Mouse (Mus musculus) urinary bladder, postnatal 36 days (tissue): ENCODE measurements around the gene Abca8b.
"Not testable (repeated sequence)": the region's sequence is repeated elsewhere in the genome, so short reads cannot be mapped to it uniquely, and the experiment has no call there.

Source experiments
- DNase-seq, 2 experiments: peaks; one replicate each; pipeline ENCODE4 v3.0.0; 2022; ENCODE audit warnings: low spot score in 2 of 2, mixed read lengths in 1 of 2

The Abca8b gene

GRCm38 (mm10) chr11:109995624-109996023 is at the start of gene Abca8b:
Gene Abca8b (minus strand): TSS chr11:109995845.
- DNase-seq: peak; percentile 43 to 76

- no peak for DNase-seq
Measured at GRCm38 (mm10) chr11:110037795-110038194, 42.1 kb upstream of the Abca8b start.

- peak; percentile 20 to 33 for DNase-seq
Measured at GRCm38 (mm10) chr11:110028913-110029695, 33.5 kb upstream of the Abca8b start.

GRCm38 (mm10) chr11:110010836-110011546 is 15.3 kb upstream of the Abca8b start:
- no peak for DNase-seq

GRCm38 (mm10) chr11:109995013-109995412 is 632 bp downstream of the Abca8b start:
- DNase-seq: no peak

GRCm38 (mm10) chr11:109994014-109994413 is 1.6 kb downstream of the Abca8b start:
- no peak for DNase-seq

GRCm38 (mm10) chr11:109991270-109991669 is 4.4 kb downstream of the Abca8b start:
- no peak for DNase-seq

GRCm38 (mm10) chr11:109990256-109990655 is 5.4 kb downstream of the Abca8b start:
- DNase-seq: no peak

- DNase-seq: no peak
Measured at GRCm38 (mm10) chr11:109988164-109988563, 7.5 kb downstream of the Abca8b start.

GRCm38 (mm10) chr11:109987460-109988072 is 8.1 kb downstream of the Abca8b start:
- DNase-seq: not testable (repeated sequence)

GRCm38 (mm10) chr11:109981872-109982271 is 13.8 kb downstream of the Abca8b start:
- DNase-seq: no peak

GRCm38 (mm10) chr11:109970521-109970920 is 25.1 kb downstream of the Abca8b start:
- no peak for DNase-seq

- no peak for DNase-seq
Measured at GRCm38 (mm10) chr11:109961495-109962492, 33.9 kb downstream of the Abca8b start.

GRCm38 (mm10) chr11:109955185-109955584 is 40.5 kb downstream of the Abca8b start:
- DNase-seq: no peak

GRCm38 (mm10) chr11:109936915-109937314 is 58.7 kb downstream of the Abca8b start:
- DNase-seq: no peak

GRCm38 (mm10) chr11:109933207-109933606 is 62.4 kb downstream of the Abca8b start:
- DNase-seq: not testable (repeated sequence)

GRCm38 (mm10) chr11:109928489-109928888 is 67.2 kb downstream of the Abca8b start:
- DNase-seq: no peak

- no peak for DNase-seq
Measured at GRCm38 (mm10) chr11:109926718-109927680, 68.6 kb downstream of the Abca8b start.

GRCm38 (mm10) chr11:109922236-109922635 is 73.4 kb downstream of the Abca8b start:
- DNase-seq: no peak

- no peak for DNase-seq
Measured at GRCm38 (mm10) chr11:109919480-109919879, 76.2 kb downstream of the Abca8b start.
